Mouse (Mus musculus) kidney, adult 2 months (tissue): Measurements from ENCODE around the gene Hrasls5.

ENCODE experiments used
- CTCF ChIP-seq: fragments of 200-500 bp; conservative IDR thresholded peaks from 2 replicates; pipeline ENCODE4 v1.5.1; 2011; ENCODE audit warnings: low read depth, mild to moderate bottlenecking, control low read depth, low read length, moderate library complexity, mixed read lengths; ENCODE audit not compliant: insufficient read depth, insufficient read length
- POLR2A ChIP-seq: fragments of 200-500 bp; IDR thresholded peaks from one replicate; pipeline ENCODE4 v1.6.1; 2011; ENCODE audit warnings: low read depth, low read length, control low read depth

- TF ChIP-seq CTCF: no peak
- TF ChIP-seq POLR2A: no peak
Measured at GRCm38 (mm10) chr19:7569650-7570049, 42.7 kb upstream of the Hrasls5 start.
